Mouse (Mus musculus): Measurements from ENCODE around the gene Atp6v1f. TPM values are rescaled to one million over a fixed set of nuclear protein-coding genes. Genes with fewer than 3 reads are reported as not detected.

Atp6v1f gene
- total RNA-seq (2021): 100 to 1,000 TPM; 250 to 257 TPM

DNA sequence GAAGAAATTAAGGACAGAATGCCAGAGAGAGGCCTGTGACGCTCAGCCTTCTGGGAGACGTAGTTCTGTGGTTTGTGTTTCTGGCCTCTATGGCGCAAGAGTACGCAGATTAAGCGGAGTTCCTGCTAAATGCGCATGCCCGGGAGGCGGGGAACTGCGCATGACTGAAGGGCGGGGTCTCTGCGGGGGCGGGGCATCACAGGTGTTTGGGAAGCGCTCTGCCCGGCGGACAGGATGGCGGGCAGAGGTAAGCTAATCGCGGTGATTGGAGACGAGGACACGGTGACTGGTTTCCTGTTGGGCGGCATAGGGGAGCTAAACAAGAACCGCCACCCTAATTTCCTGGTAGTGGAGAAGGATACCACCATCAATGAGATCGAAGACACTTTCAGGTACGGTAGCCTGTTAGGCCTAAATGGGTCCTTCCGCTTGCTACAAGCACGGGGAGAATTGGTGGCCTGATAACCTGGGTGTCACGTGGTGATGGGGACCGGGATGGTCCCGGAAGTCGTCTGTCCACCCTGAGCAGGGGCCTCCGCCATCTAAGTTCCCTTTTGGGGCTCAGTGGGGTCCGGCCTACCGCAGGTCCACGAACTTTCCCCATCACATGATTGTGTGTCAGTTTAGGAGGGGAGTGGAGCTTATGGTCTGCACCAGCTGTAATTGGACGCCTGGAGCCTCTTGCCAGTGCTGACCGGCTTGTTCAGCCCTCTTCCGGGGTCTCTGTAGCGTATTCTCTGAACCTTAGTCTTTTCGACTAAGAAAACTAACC is at the start of gene Atp6v1f:
Gene Atp6v1f (plus strand): TSS at position 136 of the 772 bp plus-strand sequence.
- DNase-seq (ENCODE audit: low spot score in 2 of 2): peak; percentile 90 to 96
- intact Hi-C loops (cut with DNase I): loop anchor here (10.0 kb wide), 1 partner anchor 303 kb away; the partner anchor contains the start of gene Rbm28

GRCm38 (mm10) chr6:29420596-29420995 is 46.9 kb upstream of the Atp6v1f start:
- no peak for DNase-seq (ENCODE audit: low spot score in 2 of 2)
- intact Hi-C loops (cut with DNase I): no loop called here

DNA sequence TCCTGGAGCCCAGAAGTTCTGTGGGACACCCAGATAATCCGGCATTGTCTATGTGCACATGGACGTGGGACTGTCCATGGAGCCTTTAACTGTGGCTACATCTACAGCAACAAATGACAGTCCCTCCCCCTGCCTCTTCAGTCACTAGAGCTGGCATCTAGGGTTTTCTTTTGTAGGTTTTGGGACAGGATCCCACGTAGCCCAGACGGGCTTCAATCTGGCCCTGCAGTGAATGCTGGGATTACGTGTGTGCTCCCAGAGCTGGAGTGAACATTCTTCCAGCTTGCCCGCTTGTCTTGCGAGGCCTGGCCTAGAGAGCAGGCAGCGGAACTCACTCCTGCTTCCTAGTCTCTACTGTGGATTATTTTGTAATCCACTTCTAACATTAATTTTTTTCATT is 42.4 kb upstream of the Atp6v1f start:
- intact Hi-C loops (cut with DNase I): no loop called here
- no peak for DNase-seq (ENCODE audit: low spot score in 2 of 2)

GRCm38 (mm10) chr6:29426331-29426730 is 41.2 kb upstream of the Atp6v1f start:
- no peak for DNase-seq (ENCODE audit: low spot score in 2 of 2)

GRCm38 (mm10) chr6:29428171-29428570 is 39.3 kb upstream of the Atp6v1f start:
- no peak for DNase-seq (ENCODE audit: low spot score in 2 of 2)
- intact Hi-C loops (cut with DNase I): no loop called here

More at GRCm38 (mm10) chr6:29426331-29426730, 41.2 kb upstream of the Atp6v1f start:
- intact Hi-C loops (cut with DNase I): no loop called here

DNA sequence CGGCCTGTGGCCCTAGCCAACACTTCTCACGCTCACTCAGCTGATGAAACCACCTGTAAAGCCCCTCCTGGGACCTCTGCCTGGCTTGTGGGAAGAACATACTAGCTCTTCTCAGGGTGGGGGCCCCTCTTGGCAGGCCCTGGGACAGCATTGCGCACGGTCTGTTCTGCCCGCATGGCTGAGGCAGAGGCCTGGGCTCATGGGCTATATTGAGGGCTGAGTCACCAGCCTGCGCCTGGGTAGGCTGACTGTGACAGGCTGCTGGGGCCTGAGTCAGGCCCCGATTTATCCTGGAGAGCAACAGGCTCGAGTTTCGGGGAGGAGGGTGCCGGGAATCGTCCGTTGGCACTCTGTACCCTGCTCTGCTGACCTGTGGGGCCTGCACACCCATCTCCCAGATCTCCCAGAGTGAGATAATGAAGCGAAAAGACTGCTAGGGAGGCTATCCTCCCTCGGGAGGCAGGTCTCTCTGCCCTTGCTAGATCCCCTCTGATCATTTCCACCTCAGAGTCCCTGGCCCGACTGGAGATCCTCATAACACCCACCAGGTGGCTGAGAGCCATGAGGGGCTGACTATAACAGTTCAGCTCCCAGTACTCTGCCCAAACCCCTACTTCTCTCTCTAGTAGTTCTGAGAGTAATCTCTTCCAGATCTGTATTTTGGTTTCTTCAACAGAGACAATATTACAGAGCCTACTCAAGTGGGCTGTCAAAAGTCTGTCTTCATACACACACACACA is 36.7 kb upstream of the Atp6v1f start:
- intact Hi-C loops (cut with DNase I): no loop called here

GRCm38 (mm10) chr6:29431473-29431872 is 36.0 kb upstream of the Atp6v1f start:
- DNase-seq (ENCODE audit: low spot score in 2 of 2): no peak
- intact Hi-C loops (cut with DNase I): no loop called here

More for the DNA sequence above, 36.7 kb upstream of the Atp6v1f start:
- DNase-seq (ENCODE audit: low spot score in 2 of 2): peak in 1 of 2 experiments; percentile 26

DNA sequence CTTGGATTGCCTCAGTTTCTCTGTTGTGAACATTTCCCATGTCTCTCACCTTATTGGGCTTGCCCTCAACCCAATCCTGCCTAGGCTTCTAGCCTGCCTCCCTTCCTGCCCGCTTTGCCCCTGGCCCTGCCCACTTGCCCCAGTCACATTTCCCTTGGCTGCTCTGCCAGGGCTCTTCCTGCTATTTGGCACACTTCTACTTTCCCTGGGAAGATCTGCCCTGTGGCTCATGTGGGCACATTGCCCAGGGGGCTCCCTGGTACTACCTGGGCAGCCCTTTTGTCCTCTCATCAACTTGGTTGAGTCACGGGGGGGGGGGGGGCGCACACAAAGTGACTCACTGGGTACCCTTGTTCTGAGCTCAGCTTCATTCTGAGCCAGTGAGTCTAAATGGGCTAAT is 35.4 kb upstream of the Atp6v1f start:
- intact Hi-C loops (cut with DNase I): no loop called here
- no peak for DNase-seq (ENCODE audit: low spot score in 2 of 2)

GRCm38 (mm10) chr6:29432676-29433037 is 34.9 kb upstream of the Atp6v1f start:
- DNase-seq (ENCODE audit: low spot score in 2 of 2): no peak
- intact Hi-C loops (cut with DNase I): no loop called here

DNA sequence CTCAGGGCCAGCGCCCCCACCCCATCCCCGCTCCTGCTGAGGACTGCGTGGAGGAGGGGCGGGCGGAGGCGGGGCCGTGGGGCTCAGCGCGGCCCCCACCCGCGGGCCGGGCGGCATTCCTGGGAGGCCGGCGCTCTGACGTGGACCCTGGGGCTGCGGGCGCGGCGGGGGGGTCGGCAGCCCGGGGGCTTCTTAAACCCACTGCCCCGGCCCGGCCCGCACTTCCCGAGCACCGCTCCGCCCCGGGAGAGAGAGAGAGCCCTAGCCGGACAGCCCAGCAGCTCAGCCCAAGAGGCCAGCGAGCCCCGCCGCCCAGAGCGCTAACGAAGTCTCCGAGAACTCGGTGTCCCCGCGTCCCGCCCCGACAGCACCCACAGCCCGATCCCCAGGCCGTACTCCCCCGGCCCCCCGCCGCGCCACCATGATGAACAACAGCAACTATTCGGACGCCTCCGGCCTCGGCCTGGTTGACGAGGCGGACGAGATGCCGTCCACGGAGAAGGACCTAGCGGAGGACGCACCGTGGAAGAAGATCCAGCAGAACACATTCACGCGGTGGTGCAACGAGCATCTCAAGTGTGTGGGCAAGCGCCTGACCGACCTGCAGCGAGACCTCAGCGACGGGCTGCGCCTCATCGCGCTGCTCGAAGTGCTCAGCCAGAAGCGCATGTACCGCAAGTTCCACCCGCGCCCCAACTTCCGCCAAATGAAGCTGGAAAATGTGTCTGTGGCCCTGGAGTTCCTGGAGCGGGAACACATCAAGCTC is 34.3 kb upstream of the Atp6v1f start, which contains the start of gene Flnc:
Gene Flnc (plus strand): TSS at position 219 of the 766 bp plus-strand sequence.
- intact Hi-C loops (cut with DNase I): no loop called here

GRCm38 (mm10) chr6:29433804-29434795 is 33.4 kb upstream of the Atp6v1f start:
- intact Hi-C loops (cut with DNase I): no loop called here
- DNase-seq (ENCODE audit: low spot score in 2 of 2): no peak

More for the DNA sequence above, 34.3 kb upstream of the Atp6v1f start, which contains the start of gene Flnc:
- DNase-seq (ENCODE audit: low spot score in 2 of 2): peak in 1 of 2 experiments; percentile 6

- intact Hi-C loops (cut with DNase I): no loop called here
- no peak for DNase-seq (ENCODE audit: low spot score in 2 of 2)
Measured at GRCm38 (mm10) chr6:29434911-29435691, 32.4 kb upstream of the Atp6v1f start.

- no peak for DNase-seq (ENCODE audit: low spot score in 2 of 2)
- intact Hi-C loops (cut with DNase I): no loop called here
Measured at GRCm38 (mm10) chr6:29435940-29436451, 31.5 kb upstream of the Atp6v1f start.

DNA sequence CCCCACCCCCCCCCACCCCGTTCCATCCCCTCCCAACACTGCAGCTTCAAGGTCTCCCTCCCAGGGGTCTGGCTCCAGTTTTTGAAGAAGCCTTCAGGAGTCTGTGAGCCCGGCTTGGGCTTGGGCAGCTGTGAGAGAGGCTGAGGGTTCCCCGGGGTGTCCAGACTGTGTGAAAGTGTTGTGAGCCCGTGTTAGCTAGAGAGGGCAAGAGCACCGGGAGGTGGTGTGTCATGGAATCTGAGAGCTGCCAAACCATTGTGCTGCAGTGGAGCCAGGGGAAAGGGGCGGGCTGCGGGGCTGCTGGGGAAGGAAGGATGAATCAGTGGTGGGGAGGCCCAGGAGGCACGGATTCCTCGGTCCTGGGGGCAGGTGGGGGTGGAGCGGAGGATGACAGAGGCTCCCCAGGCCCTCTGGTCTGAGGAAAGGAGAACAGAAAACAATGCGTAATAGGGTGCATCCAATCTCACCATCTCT is 31.0 kb upstream of the Atp6v1f start:
- intact Hi-C loops (cut with DNase I): no loop called here
- DNase-seq (ENCODE audit: low spot score in 2 of 2): no peak

- intact Hi-C loops (cut with DNase I): no loop called here
- DNase-seq (ENCODE audit: low spot score in 2 of 2): no peak
Measured at GRCm38 (mm10) chr6:29439251-29439650, 28.3 kb upstream of the Atp6v1f start.

DNA sequence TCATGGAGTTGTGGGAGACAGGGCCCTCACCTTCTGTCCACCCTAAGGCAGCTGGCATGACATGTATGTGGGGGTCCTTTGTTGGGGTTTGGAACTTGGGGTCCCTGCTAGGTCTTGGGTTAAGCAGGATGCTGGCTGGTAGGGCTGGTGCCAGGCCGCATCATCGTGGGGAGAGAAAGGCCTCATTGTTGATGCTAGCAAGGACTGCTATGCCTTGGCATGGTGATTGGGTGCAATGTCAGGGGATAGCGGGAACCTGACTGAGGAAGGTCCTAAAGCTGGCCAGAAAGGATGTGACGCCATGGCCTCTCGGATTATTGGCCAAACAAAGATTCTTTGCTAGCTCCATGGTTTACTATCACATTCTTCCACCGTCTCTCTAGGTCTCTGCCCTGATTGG is 27.7 kb upstream of the Atp6v1f start:
- DNase-seq (ENCODE audit: low spot score in 2 of 2): no peak
- intact Hi-C loops (cut with DNase I): loop anchor here (5.0 kb wide), 1 partner anchor 213 kb away; no protein-coding TSS in a partner anchor

- no peak for DNase-seq (ENCODE audit: low spot score in 2 of 2)
- intact Hi-C loops (cut with DNase I): loop anchor here (5.0 kb wide), 1 partner anchor 208 kb away; no protein-coding TSS in a partner anchor
Measured at GRCm38 (mm10) chr6:29444773-29445172, 22.7 kb upstream of the Atp6v1f start.

GRCm38 (mm10) chr6:29445354-29445753 is 22.2 kb upstream of the Atp6v1f start:
- intact Hi-C loops (cut with DNase I): no loop called here
- DNase-seq (ENCODE audit: low spot score in 2 of 2): no peak
